Mouse (Mus musculus): ENCODE measurements around the gene 4932438A13Rik. TPM values are rescaled to one million over a fixed set of nuclear protein-coding genes. Genes with fewer than 3 reads are reported as not detected.

The 4932438A13Rik gene
- polyA plus RNA-seq, 1 experiment from 2014 or later: 49.6 TPM

- H3K4me1 ChIP-seq: peaks cover 1% of the 10 kb centered on the region
- H3K9ac ChIP-seq: no peak overlapping the region
- H3K27ac ChIP-seq: no peak overlapping the region
- no peaks in the 10 kb centered on the region for H3K36me3 ChIP-seq
- no peaks in the 10 kb centered on the region for H3K9me3 ChIP-seq (replicated peaks)
- H3K4me3 ChIP-seq (replicated peaks): no peak overlapping the region; the same call in 1 of the 2 replicates
- peak overlapping the region; percentile 44 for H3K4me2 ChIP-seq
- ATAC-seq (replicated peaks; ENCODE audit: low FRiP score): peak; percentile 87
- no peaks in the 10 kb centered on the region for H3K27me3 ChIP-seq
- 22% methylated on average over 12 of the region's 12 CpGs for WGBS
Observed at GRCm38 (mm10) chr3:36840650-36841555, 22.0 kb upstream of the 4932438A13Rik start.

GRCm38 (mm10) chr3:36853733-36854440 is 9.0 kb upstream of the 4932438A13Rik start:
- H3K9ac ChIP-seq: no peak overlapping the region
- 45% methylated on average over 10 of the region's 10 CpGs for WGBS
- no peaks in the 10 kb centered on the region for H3K36me3 ChIP-seq
- no peaks in the 10 kb centered on the region for H3K4me1 ChIP-seq
- no peak overlapping the region for H3K4me3 ChIP-seq (replicated peaks)
- no peaks in the 10 kb centered on the region for H3K9me3 ChIP-seq (replicated peaks)
- peak overlapping the region; percentile 27; the same call in 1 of the 2 replicates for H3K27ac ChIP-seq
- no peak for ATAC-seq (replicated peaks; ENCODE audit: low FRiP score)
- no peaks in the 10 kb centered on the region for H3K27me3 ChIP-seq
- H3K4me2 ChIP-seq: peak overlapping the region; percentile 39

- Histone ChIP-seq H3K4me2 (0 out of 2 replicates have a peak overlapping the region, but pooled peaks have one; percentile 72), H3K9ac (no peak overlapping the region), H3K4me1 (peaks cover 11% of the 10 kb centered on the region), H3K36me3 (peaks cover 18% of the 10 kb centered on the region), H3K9me3 (replicated peaks) (no peaks in the 10 kb centered on the region), H3K27me3 (no peaks in the 10 kb centered on the region), H3K27ac (peak overlapping the region; percentile 84; the same call in 1 of the 2 replicates), H3K4me3 (replicated peaks) (no peak overlapping the region)
- no peak for ATAC-seq (replicated peaks; ENCODE audit: low FRiP score)
- 85% methylated on average over 3 of the region's 3 CpGs for WGBS
Observed at GRCm38 (mm10) chr3:36861411-36862410, 1.2 kb upstream of the 4932438A13Rik start.

GRCm38 (mm10) chr3:36863427-36863826 is 523 bp downstream of the 4932438A13Rik start:
- H3K27ac ChIP-seq: peak overlapping the region; percentile 84
- H3K9ac ChIP-seq: peak overlapping the region; percentile 75
- H3K4me2 ChIP-seq: peak overlapping the region; percentile 72
- peak; percentile 57 for ATAC-seq (replicated peaks; ENCODE audit: low FRiP score)
- H3K9me3 ChIP-seq (replicated peaks): no peaks in the 10 kb centered on the region
- no peaks in the 10 kb centered on the region for H3K27me3 ChIP-seq
- H3K4me3 ChIP-seq (replicated peaks): peak overlapping the region; percentile 73
- 2% methylated on average over 22 of the region's 23 CpGs for WGBS
- H3K4me1 ChIP-seq: peaks cover 11% of the 10 kb centered on the region
- peaks cover 27% of the 10 kb centered on the region for H3K36me3 ChIP-seq

DNA sequence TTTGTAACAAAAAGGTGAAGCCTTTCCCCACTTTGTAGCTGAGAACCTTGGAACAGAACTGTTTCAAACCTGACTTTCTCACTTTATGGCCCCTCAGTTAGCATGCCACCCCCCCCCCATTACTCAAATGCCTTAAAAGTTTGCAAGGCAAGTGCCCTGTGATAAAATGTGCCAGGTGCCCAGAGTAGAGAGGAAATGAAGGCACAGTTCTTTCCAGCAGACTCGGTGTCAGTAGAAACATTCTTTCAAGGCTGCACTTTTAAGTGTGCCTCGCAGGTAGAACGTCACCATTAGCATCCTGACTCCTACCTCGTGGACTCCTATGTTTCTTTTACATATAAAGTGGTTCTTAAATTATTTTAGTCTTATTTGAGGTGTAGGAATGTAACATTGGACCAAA is 977 bp downstream of the 4932438A13Rik start:
- no peaks in the 10 kb centered on the region for H3K9me3 ChIP-seq (replicated peaks)
- H3K4me1 ChIP-seq: peaks cover 11% of the 10 kb centered on the region
- no peak for ATAC-seq (replicated peaks; ENCODE audit: low FRiP score)
- H3K4me3 ChIP-seq (replicated peaks): peak overlapping the region; percentile 73
- H3K4me2 ChIP-seq: peak overlapping the region; percentile 72
- H3K27ac ChIP-seq: no peak overlapping the region
- peak overlapping the region; percentile 75; the same call in 1 of the 2 replicates for H3K9ac ChIP-seq
- no peaks in the 10 kb centered on the region for H3K27me3 ChIP-seq
- 60% methylated on average over 4 of the region's 4 CpGs for whole genome bisulfite sequencing
- peaks cover 27% of the 10 kb centered on the region for H3K36me3 ChIP-seq

- Histone ChIP-seq H3K9me3 (replicated peaks) (no peaks in the 10 kb centered on the region), H3K4me1 (peaks cover 11% of the 10 kb centered on the region), H3K4me3 (replicated peaks) (no peak overlapping the region), H3K9ac (no peak overlapping the region), H3K4me2 (no peak overlapping the region), H3K27ac (no peak overlapping the region), H3K27me3 (no peaks in the 10 kb centered on the region), H3K36me3 (peaks cover 27% of the 10 kb centered on the region)
- 91% methylated on average over 4 of the region's 4 CpGs for WGBS
- no peak for ATAC-seq (replicated peaks; ENCODE audit: low FRiP score)
Observed at GRCm38 (mm10) chr3:36864466-36864865, 1.6 kb downstream of the 4932438A13Rik start.

GRCm38 (mm10) chr3:36905372-36905771 is 42.5 kb downstream of the 4932438A13Rik start:
- Histone ChIP-seq H3K36me3 (peaks cover 14% of the 10 kb centered on the region), H3K4me2 (no peak overlapping the region), H3K27me3 (no peaks in the 10 kb centered on the region), H3K9me3 (replicated peaks) (no peaks in the 10 kb centered on the region), H3K4me1 (no peaks in the 10 kb centered on the region), H3K4me3 (replicated peaks) (no peak overlapping the region), H3K9ac (no peak overlapping the region), H3K27ac (no peak overlapping the region)
- 100% methylated on average over 3 of the region's 3 CpGs for WGBS
- ATAC-seq (replicated peaks; ENCODE audit: low FRiP score): no peak

GRCm38 (mm10) chr3:36917832-36918231 is 54.9 kb downstream of the 4932438A13Rik start:
- Histone ChIP-seq H3K9ac (no peak overlapping the region), H3K27me3 (no peaks in the 10 kb centered on the region), H3K4me1 (no peaks in the 10 kb centered on the region), H3K27ac (no peak overlapping the region), H3K36me3 (peaks cover 31% of the 10 kb centered on the region), H3K4me3 (replicated peaks) (no peak overlapping the region), H3K4me2 (no peak overlapping the region), H3K9me3 (replicated peaks) (no peaks in the 10 kb centered on the region)
- ATAC-seq (replicated peaks; ENCODE audit: low FRiP score): no peak
- 91% methylated on average over 2 of the region's 2 CpGs for WGBS

- Histone ChIP-seq H3K27me3 (no peaks in the 10 kb centered on the region), H3K9me3 (replicated peaks) (no peaks in the 10 kb centered on the region), H3K36me3 (peaks cover 30% of the 10 kb centered on the region), H3K4me2 (no peak overlapping the region), H3K4me3 (replicated peaks) (no peak overlapping the region), H3K4me1 (no peaks in the 10 kb centered on the region), H3K9ac (no peak overlapping the region), H3K27ac (no peak overlapping the region)
- ATAC-seq (replicated peaks; ENCODE audit: low FRiP score): no peak
- WGBS: 94% methylated on average over 4 of the region's 4 CpGs
Observed at GRCm38 (mm10) chr3:36918322-36918721, 55.4 kb downstream of the 4932438A13Rik start.

- Histone ChIP-seq H3K36me3 (peaks cover 29% of the 10 kb centered on the region), H3K9ac (no peak overlapping the region), H3K27ac (no peak overlapping the region), H3K9me3 (replicated peaks) (no peaks in the 10 kb centered on the region), H3K4me1 (0 out of 2 replicates have a peak, but pooled peaks cover 4% of the 10 kb centered on the region), H3K4me3 (replicated peaks) (no peak overlapping the region), H3K27me3 (no peaks in the 10 kb centered on the region), H3K4me2 (no peak overlapping the region)
- ATAC-seq (replicated peaks; ENCODE audit: low FRiP score): no peak
- WGBS: 32% methylated on average over 5 of the region's 5 CpGs
Observed at GRCm38 (mm10) chr3:36941572-36941971, 78.7 kb downstream of the 4932438A13Rik start.

DNA sequence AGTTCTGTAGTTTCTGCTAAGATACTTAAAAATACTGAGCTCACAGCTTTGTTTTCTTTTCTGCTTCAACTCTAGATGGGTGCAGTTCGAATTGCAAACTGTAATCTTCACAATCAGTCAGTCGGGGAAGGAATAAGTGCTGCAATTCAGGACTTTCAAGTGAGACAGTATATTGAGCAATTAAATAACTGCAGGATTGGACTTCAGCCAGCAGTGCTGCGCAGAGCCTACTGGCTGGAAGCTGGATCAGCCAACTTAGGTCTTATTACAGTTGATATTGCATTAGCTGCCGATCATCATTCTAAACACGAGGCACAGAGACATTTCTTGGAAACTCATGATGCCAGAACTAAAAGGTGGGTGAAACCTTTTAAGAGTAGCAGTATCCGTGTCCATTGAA is 79.2 kb downstream of the 4932438A13Rik start:
- Histone ChIP-seq H3K4me1 (0 out of 2 replicates have a peak, but pooled peaks cover 4% of the 10 kb centered on the region), H3K27ac (no peak overlapping the region), H3K4me3 (replicated peaks) (no peak overlapping the region), H3K9me3 (replicated peaks) (no peaks in the 10 kb centered on the region), H3K27me3 (no peaks in the 10 kb centered on the region), H3K9ac (no peak overlapping the region), H3K36me3 (peaks cover 24% of the 10 kb centered on the region), H3K4me2 (no peak overlapping the region)
- no peak for ATAC-seq (replicated peaks; ENCODE audit: low FRiP score)
- 61% methylated on average over 6 of the region's 6 CpGs for WGBS

All from kidney, embryonic 15.5 days (tissue).